Mouse (Mus musculus): ENCODE measurements at regions not wholly inside any gene's neighbourhood (a gene's known extent, or its start where the extent isn't known, plus 50 kb on each side); places are given as distances from the start of the nearest gene placed in this dataset.

DNA sequence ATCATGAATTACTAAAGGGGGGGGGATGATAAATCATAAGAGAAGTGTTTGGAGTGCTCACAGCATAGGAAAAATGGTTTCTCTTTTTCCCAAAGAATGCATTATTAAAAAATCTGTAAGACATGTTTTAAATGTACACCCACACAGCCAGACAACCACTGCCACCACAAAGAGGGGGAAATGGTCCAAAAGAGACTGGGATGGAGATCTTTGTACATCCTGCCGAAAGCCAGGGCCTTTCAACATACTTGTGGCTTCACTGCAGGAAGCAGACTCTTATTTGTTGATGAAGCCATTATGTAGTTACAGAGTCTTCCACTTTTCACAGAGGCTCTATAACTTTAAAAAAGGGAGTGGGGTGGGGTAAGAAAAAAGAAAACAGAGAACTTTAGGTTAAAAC lies 96.8 kb upstream of the Epha3 start:
- TF ChIP-seq CTCF (IDR thresholded peaks at IDR 0.05; ENCODE audit: borderline replicate concordance, insufficient read depth, low read depth, low read length), result no peak
- TF ChIP-seq POLR2A (IDR thresholded peaks at IDR 0.05; ENCODE audit: borderline replicate concordance, insufficient read depth, low read length), result no peak

Measured in cerebellum, adult 2 months (tissue).